Mouse (Mus musculus): ENCODE measurements around the gene Krt75. TPM values are rescaled to one million over a fixed set of nuclear protein-coding genes. Genes with fewer than 3 reads are reported as not detected.

Krt75 gene
- polyA plus RNA-seq, 1 experiment from 2014 or later = 0.06 TPM

Small RNA genes within 50 kb of the gene (microRNA-seq; reads per million reads assigned to microRNA genes)
- gene Gm44393 (ENCODE audit: borderline number of aligned reads) = not detected
- gene Gm44460 (ENCODE audit: borderline number of aligned reads) = not detected

Other genes with a start within 250 kb of the Krt75 start
- gene Krt80, start 203.7 kb downstream of the Krt75 start, polyA plus RNA-seq (2014; fragmentation: Nextera tagmentation; extraction: Ambion mirVana) = 0.31 TPM in 1 of 2 replicates, not detected in the other
- 9.4 and 11.2 TPM in 2 replicates for gene Krt7, start 162.9 kb downstream of the Krt75 start, polyA plus RNA-seq (2014; fragmentation: Nextera tagmentation; extraction: Ambion mirVana)
- 0.27 TPM in 1 of 2 replicates, not detected in the other for gene Krt87, start 135.1 kb downstream of the Krt75 start, polyA plus RNA-seq (2014; fragmentation: Nextera tagmentation; extraction: Ambion mirVana)
- not detected in 2 replicates for gene Krt88, start 126.2 kb downstream of the Krt75 start, polyA plus RNA-seq (2014; fragmentation: Nextera tagmentation; extraction: Ambion mirVana)
- not detected in 2 replicates for gene Krt81, start 110.2 kb downstream of the Krt75 start, polyA plus RNA-seq (2014; fragmentation: Nextera tagmentation; extraction: Ambion mirVana)
- not detected in 2 replicates for gene Krt86, start 100.4 kb downstream of the Krt75 start, polyA plus RNA-seq (2014; fragmentation: Nextera tagmentation; extraction: Ambion mirVana)
- gene Krt83, start 82.4 kb downstream of the Krt75 start, polyA plus RNA-seq (2014; fragmentation: Nextera tagmentation; extraction: Ambion mirVana) = not detected in 2 replicates
- gene Gm49425, start 56.6 kb downstream of the Krt75 start, polyA plus RNA-seq (2014; fragmentation: Nextera tagmentation; extraction: Ambion mirVana) = not detected in 2 replicates
- not detected in 2 replicates for gene Krt84, start 41.1 kb downstream of the Krt75 start, polyA plus RNA-seq (2014; fragmentation: Nextera tagmentation; extraction: Ambion mirVana)
- gene Krt82, start 23.2 kb downstream of the Krt75 start, polyA plus RNA-seq (2014; fragmentation: Nextera tagmentation; extraction: Ambion mirVana) = not detected in 2 replicates
- 0.36 and 0.89 TPM in 2 replicates for gene Krt90, start 11.0 kb downstream of the Krt75 start, polyA plus RNA-seq (2014; fragmentation: Nextera tagmentation; extraction: Ambion mirVana)
- gene Gm5414, start 54.3 kb upstream of the Krt75 start, polyA plus RNA-seq (2014; fragmentation: Nextera tagmentation; extraction: Ambion mirVana) = not detected in 2 replicates
- gene Gm5478, start 73.5 kb upstream of the Krt75 start, polyA plus RNA-seq (2014; fragmentation: Nextera tagmentation; extraction: Ambion mirVana) = not detected in 2 replicates
- not detected in 2 replicates for gene Krt6b, start 106.4 kb upstream of the Krt75 start, polyA plus RNA-seq (2014; fragmentation: Nextera tagmentation; extraction: Ambion mirVana)
- gene Krt6a, start 120.4 kb upstream of the Krt75 start, polyA plus RNA-seq (2014; fragmentation: Nextera tagmentation; extraction: Ambion mirVana) = 0.18 and 0.31 TPM in 2 replicates
- gene Krt5, start 139.0 kb upstream of the Krt75 start, polyA plus RNA-seq (2014; fragmentation: Nextera tagmentation; extraction: Ambion mirVana) = 6.6 and 7.3 TPM in 2 replicates
- gene Krt71, start 169.2 kb upstream of the Krt75 start, polyA plus RNA-seq (2014; fragmentation: Nextera tagmentation; extraction: Ambion mirVana) = not detected in 2 replicates
- gene Krt72, start 212.6 kb upstream of the Krt75 start, polyA plus RNA-seq (2014; fragmentation: Nextera tagmentation; extraction: Ambion mirVana) = not detected in 2 replicates
- not detected in 2 replicates for gene Krt73, start 228.4 kb upstream of the Krt75 start, polyA plus RNA-seq (2014; fragmentation: Nextera tagmentation; extraction: Ambion mirVana)
- gene Krt2, start 244.3 kb upstream of the Krt75 start, polyA plus RNA-seq (2014; fragmentation: Nextera tagmentation; extraction: Ambion mirVana) = not detected in 2 replicates

All from embryonic facial prominence, embryonic 11.5 days (tissue).